Mouse (Mus musculus): Measurements from ENCODE around the gene Tmem101. TPM values are rescaled to one million over a fixed set of nuclear protein-coding genes. Genes with fewer than 3 reads are reported as not detected.

The Tmem101 gene
- polyA plus RNA-seq, 1 experiment, result 25.1 TPM

GRCm38 (mm10) chr11:102193657-102194440, 37.6 kb upstream of the Tmem101 start:
- H3K4me3 ChIP-seq (ENCODE audit: insufficient read depth, poor library complexity, severe bottlenecking), result no peak overlapping the region
- H3K79me2 ChIP-seq (ENCODE audit: control insufficient read depth, insufficient read depth), result peaks cover 14% of the 10 kb centered on the region
- TF ChIP-seq FOSL1 (IDR thresholded peaks at IDR 0.05; ENCODE audit: insufficient read depth, low read length, poor library complexity, severe bottlenecking) (no peak), CEBPB (IDR thresholded peaks at IDR 0.05; ENCODE audit: low read depth) (no peak), MYOD1 (IDR thresholded peaks at IDR 0.05; ENCODE audit: control insufficient read depth, insufficient read length, low read depth) (no peak), USF1 (IDR thresholded peaks at IDR 0.05; ENCODE audit: low read depth) (no peak), CTCF (IDR thresholded peaks at IDR 0.05; ENCODE audit: control insufficient read depth, insufficient read depth, insufficient read length) (no peak), MAX (IDR thresholded peaks at IDR 0.05) (no peak), MYOG (IDR thresholded peaks at IDR 0.05; ENCODE audit: control insufficient read depth, extremely low read depth, insufficient read length) (no peak)
- no peak overlapping the region for H3ac ChIP-seq (ENCODE audit: control insufficient read depth, insufficient read length, low read depth)
- H3K36me3 ChIP-seq (ENCODE audit: control insufficient read depth, insufficient read depth), result peaks cover 49% of the 10 kb centered on the region
- no peaks in the 10 kb centered on the region for H3K27me3 ChIP-seq (ENCODE audit: control insufficient read depth, insufficient read depth, insufficient read length)
- H3K79me3 ChIP-seq (ENCODE audit: low read depth), result no peaks in the 10 kb centered on the region

- H3K36me3 ChIP-seq (ENCODE audit: control insufficient read depth, insufficient read depth), result peaks cover 37% of the 10 kb centered on the region
- H3K79me3 ChIP-seq (ENCODE audit: low read depth), result no peaks in the 10 kb centered on the region
- H3K27me3 ChIP-seq (ENCODE audit: control insufficient read depth, insufficient read depth, insufficient read length), result no peaks in the 10 kb centered on the region
- H3K4me3 ChIP-seq (ENCODE audit: insufficient read depth, poor library complexity, severe bottlenecking), result no peak overlapping the region
- H3ac ChIP-seq (ENCODE audit: control insufficient read depth, insufficient read length, low read depth), result peak overlapping the region; percentile 47
- H3K79me2 ChIP-seq (ENCODE audit: control insufficient read depth, insufficient read depth), result peaks cover 14% of the 10 kb centered on the region
- no peak for TF ChIP-seq CTCF (IDR thresholded peaks at IDR 0.05; ENCODE audit: control insufficient read depth, insufficient read depth, insufficient read length)
- TF ChIP-seq FOSL1 (IDR thresholded peaks at IDR 0.05; ENCODE audit: insufficient read depth, low read length, poor library complexity, severe bottlenecking), result no peak
- no peak for TF ChIP-seq CEBPB (IDR thresholded peaks at IDR 0.05; ENCODE audit: low read depth)
- TF ChIP-seq MAX (IDR thresholded peaks at IDR 0.05), result no peak
- TF ChIP-seq USF1 (IDR thresholded peaks at IDR 0.05; ENCODE audit: low read depth), result no peak
- no peak for TF ChIP-seq MYOG (IDR thresholded peaks at IDR 0.05; ENCODE audit: control insufficient read depth, extremely low read depth, insufficient read length)
- no peak for TF ChIP-seq MYOD1 (IDR thresholded peaks at IDR 0.05; ENCODE audit: control insufficient read depth, insufficient read length, low read depth)
Observed at GRCm38 (mm10) chr11:102190848-102191247, 34.6 kb upstream of the Tmem101 start.

GRCm38 (mm10) chr11:102189461-102190436, 33.5 kb upstream of the Tmem101 start, which contains the start of gene G6pc3:
G6pc3 (plus strand) TSS chr11:102189620.
- Histone ChIP-seq H3K79me3 (ENCODE audit: low read depth) (no peaks in the 10 kb centered on the region), H3K36me3 (ENCODE audit: control insufficient read depth, insufficient read depth) (peaks cover 26% of the 10 kb centered on the region), H3ac (ENCODE audit: control insufficient read depth, insufficient read length, low read depth) (peak within 1 kb of the TSS; percentile 60), H3K4me3 (ENCODE audit: insufficient read depth, poor library complexity, severe bottlenecking) (peak within 1 kb of the TSS; percentile 50), H3K27me3 (ENCODE audit: control insufficient read depth, insufficient read depth, insufficient read length) (no peaks in the 10 kb centered on the region), H3K79me2 (ENCODE audit: control insufficient read depth, insufficient read depth) (peaks cover 19% of the 10 kb centered on the region)
- peak; percentile 94 for TF ChIP-seq USF1 (IDR thresholded peaks at IDR 0.05; ENCODE audit: low read depth)
- peak; percentile 78 for TF ChIP-seq CEBPB (IDR thresholded peaks at IDR 0.05; ENCODE audit: low read depth)
- peak; percentile 100 for TF ChIP-seq MAX (IDR thresholded peaks at IDR 0.05)
- TF ChIP-seq MYOD1 (IDR thresholded peaks at IDR 0.05; ENCODE audit: control insufficient read depth, insufficient read length, low read depth), result no peak
- no peak for TF ChIP-seq CTCF (IDR thresholded peaks at IDR 0.05; ENCODE audit: control insufficient read depth, insufficient read depth, insufficient read length)

- Histone ChIP-seq H3K79me2 (ENCODE audit: control insufficient read depth, insufficient read depth) (peaks cover 27% of the 10 kb centered on the region), H3K79me3 (ENCODE audit: low read depth) (peaks cover 8% of the 10 kb centered on the region), H3K27me3 (ENCODE audit: control insufficient read depth, insufficient read depth, insufficient read length) (no peaks in the 10 kb centered on the region), H3K36me3 (ENCODE audit: control insufficient read depth, insufficient read depth) (peaks cover 19% of the 10 kb centered on the region), H3K4me3 (ENCODE audit: insufficient read depth, poor library complexity, severe bottlenecking) (no peak overlapping the region), H3ac (ENCODE audit: control insufficient read depth, insufficient read length, low read depth) (peak overlapping the region; percentile 21)
- TF ChIP-seq MAX (IDR thresholded peaks at IDR 0.05) (no peak), MYOD1 (IDR thresholded peaks at IDR 0.05; ENCODE audit: control insufficient read depth, insufficient read length, low read depth) (no peak), CTCF (IDR thresholded peaks at IDR 0.05; ENCODE audit: control insufficient read depth, insufficient read depth, insufficient read length) (no peak), FOSL1 (IDR thresholded peaks at IDR 0.05; ENCODE audit: insufficient read depth, low read length, poor library complexity, severe bottlenecking) (no peak)
Observed at GRCm38 (mm10) chr11:102188980-102189379, 32.8 kb upstream of the Tmem101 start.

- H3K79me2 ChIP-seq (ENCODE audit: control insufficient read depth, insufficient read depth), result peaks cover 52% of the 10 kb centered on the region
- H3K36me3 ChIP-seq (ENCODE audit: control insufficient read depth, insufficient read depth), result peaks cover 21% of the 10 kb centered on the region
- no peak for TF ChIP-seq MYOG (IDR thresholded peaks at IDR 0.05; ENCODE audit: control insufficient read depth, extremely low read depth, insufficient read length)
- H3ac ChIP-seq (ENCODE audit: control insufficient read depth, insufficient read length, low read depth), result no peak overlapping the region
- H3K4me3 ChIP-seq (ENCODE audit: insufficient read depth, poor library complexity, severe bottlenecking), result no peak overlapping the region
- H3K79me3 ChIP-seq (ENCODE audit: low read depth), result peaks cover 34% of the 10 kb centered on the region
- no peaks in the 10 kb centered on the region for H3K27me3 ChIP-seq (ENCODE audit: control insufficient read depth, insufficient read depth, insufficient read length)
Observed at GRCm38 (mm10) chr11:102186235-102186634, 30.0 kb upstream of the Tmem101 start.

All from C2C12 (cell line).